Mouse (Mus musculus) neutrophil, adult 83 days (primary cell): ENCODE data around the gene Papss2. TPM values are rescaled to one million over a fixed set of nuclear protein-coding genes. Genes with fewer than 3 reads are reported as not detected.

Experiments used
- total RNA-seq, 2 experiments: library from RNA; stranded (reverse); gene quantifications; one replicate each; pipeline ENCODE4 v1.2.4; 2023

Papss2 gene
- total RNA-seq: 10 to 100 TPM; 17.2 to 18.5 TPM

DNA sequence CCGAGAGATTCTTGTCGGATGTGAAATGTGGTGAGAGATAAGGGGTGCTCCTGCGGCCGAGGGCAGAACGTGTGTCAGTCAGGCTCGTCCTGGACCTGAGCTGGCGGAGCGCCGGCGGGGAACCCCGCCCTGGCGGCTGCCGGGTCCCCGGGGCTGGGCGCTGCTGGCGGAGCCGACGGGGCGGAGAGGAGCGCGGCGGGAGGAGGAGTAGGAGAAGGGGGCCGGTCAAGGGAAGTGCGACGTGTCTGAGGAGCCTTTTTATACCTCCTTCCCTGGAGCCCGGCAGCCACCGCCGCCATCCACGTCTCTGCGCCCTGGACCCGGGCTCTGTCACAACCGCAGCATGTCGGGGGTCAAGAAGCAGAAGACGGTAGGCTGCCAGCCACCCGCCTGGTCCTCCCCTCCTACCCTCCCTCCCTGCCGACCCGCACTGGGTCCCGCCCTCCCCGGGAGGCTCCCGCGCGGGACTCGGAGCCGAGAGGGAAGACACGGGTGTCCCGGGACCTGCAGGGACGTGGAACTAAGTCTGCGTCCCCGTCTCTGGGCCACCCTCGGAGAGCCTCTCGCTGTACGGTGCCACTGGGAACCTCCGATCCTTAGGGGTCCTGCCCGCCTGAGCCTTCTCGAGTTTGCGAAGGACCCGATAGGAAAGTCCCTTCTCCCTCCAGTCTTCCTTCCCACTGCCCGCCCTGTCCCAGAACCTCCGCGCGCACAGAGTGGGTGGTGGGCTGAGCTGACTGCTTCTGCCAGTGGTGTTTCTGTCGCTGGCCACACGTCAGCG, at the start of gene Papss2:
Gene Papss2 (plus strand): TSS at position 285 of the 781 bp plus-strand sequence.

Other genes with a start within 250 kb of the Papss2 start
- 10 to 100 TPM; 83.7 to 97.1 TPM for gene Sgms1, start 206.1 kb upstream of the Papss2 start, total RNA-seq
- gene Rpl9-ps6, start 129.2 kb upstream of the Papss2 start, total RNA-seq: 10 to 100 TPM; 23.2 to 27.2 TPM
- 10 to 100 TPM; 32.2 to 46.2 TPM for gene Minpp1, start 110.0 kb upstream of the Papss2 start, total RNA-seq
- gene Atad1, start 144.0 kb downstream of the Papss2 start, total RNA-seq: 10 to 100 TPM; 24.4 to 28.6 TPM
- 100 to 1,000 TPM; 165 to 188 TPM for gene Pten, start 161.7 kb downstream of the Papss2 start, total RNA-seq